Mouse (Mus musculus) heart, adult 11 months (tissue): ENCODE measurements around the gene Smpd3.

ENCODE experiments used
- DNase-seq: peaks from one replicate; pipeline ENCODE4 v3.0.0; 2022

Smpd3 gene

GRCm38 (mm10) chr8:106288732-106289131, 49.1 kb downstream of the Smpd3 start:
- no peak for DNase-seq

GRCm38 (mm10) chr8:106287445-106287844, 50.3 kb downstream of the Smpd3 start:
- DNase-seq = no peak

GRCm38 (mm10) chr8:106280844-106281243, 56.9 kb downstream of the Smpd3 start:
- no peak for DNase-seq

GRCm38 (mm10) chr8:106280154-106280553, 57.6 kb downstream of the Smpd3 start:
- DNase-seq = no peak

GRCm38 (mm10) chr8:106278367-106279042, 59.3 kb downstream of the Smpd3 start:
- DNase-seq = no peak

GRCm38 (mm10) chr8:106276709-106277317, 61.0 kb downstream of the Smpd3 start:
- DNase-seq = no peak

GRCm38 (mm10) chr8:106273468-106273867, 64.3 kb downstream of the Smpd3 start:
- no peak for DNase-seq

- DNase-seq = no peak
Observed at GRCm38 (mm10) chr8:106271378-106271777, 66.4 kb downstream of the Smpd3 start.

- peak; percentile 74 for DNase-seq
Observed at GRCm38 (mm10) chr8:106270804-106271203, 67.0 kb downstream of the Smpd3 start.

GRCm38 (mm10) chr8:106268710-106269346, 69.0 kb downstream of the Smpd3 start:
- no peak for DNase-seq

- peak; percentile 84 for DNase-seq
Observed at GRCm38 (mm10) chr8:106265398-106265797, 72.4 kb downstream of the Smpd3 start.

- DNase-seq = no peak
Observed at GRCm38 (mm10) chr8:106263928-106264327, 73.9 kb downstream of the Smpd3 start.

- peak; percentile 91 for DNase-seq
Observed at GRCm38 (mm10) chr8:106262343-106262742, 75.4 kb downstream of the Smpd3 start.

GRCm38 (mm10) chr8:106260894-106261293, 76.9 kb downstream of the Smpd3 start:
- no peak for DNase-seq

GRCm38 (mm10) chr8:106259579-106260255, 78.1 kb downstream of the Smpd3 start:
- peak; percentile 85 for DNase-seq

- peak; percentile 86 for DNase-seq
Observed at GRCm38 (mm10) chr8:106258169-106258568, 79.6 kb downstream of the Smpd3 start.

- no peak for DNase-seq
Observed at GRCm38 (mm10) chr8:106250186-106250585, 87.6 kb downstream of the Smpd3 start.

- DNase-seq = no peak
Observed at GRCm38 (mm10) chr8:106237106-106237505, 100.7 kb downstream of the Smpd3 start.

- peak; percentile 80 for DNase-seq
Observed at GRCm38 (mm10) chr8:106234567-106235261, 103.1 kb downstream of the Smpd3 start.

GRCm38 (mm10) chr8:106232751-106233150, 105.0 kb downstream of the Smpd3 start:
- DNase-seq = no peak

GRCm38 (mm10) chr8:106231536-106231935, 106.3 kb downstream of the Smpd3 start:
- DNase-seq = no peak

- no peak for DNase-seq
Observed at GRCm38 (mm10) chr8:106226589-106226988, 111.2 kb downstream of the Smpd3 start.

- no peak for DNase-seq
Observed at GRCm38 (mm10) chr8:106219620-106220019, 118.2 kb downstream of the Smpd3 start.
